Comparison of ENCODE assay signal across 10 mouse cellular contexts in the genomic region with DNA sequence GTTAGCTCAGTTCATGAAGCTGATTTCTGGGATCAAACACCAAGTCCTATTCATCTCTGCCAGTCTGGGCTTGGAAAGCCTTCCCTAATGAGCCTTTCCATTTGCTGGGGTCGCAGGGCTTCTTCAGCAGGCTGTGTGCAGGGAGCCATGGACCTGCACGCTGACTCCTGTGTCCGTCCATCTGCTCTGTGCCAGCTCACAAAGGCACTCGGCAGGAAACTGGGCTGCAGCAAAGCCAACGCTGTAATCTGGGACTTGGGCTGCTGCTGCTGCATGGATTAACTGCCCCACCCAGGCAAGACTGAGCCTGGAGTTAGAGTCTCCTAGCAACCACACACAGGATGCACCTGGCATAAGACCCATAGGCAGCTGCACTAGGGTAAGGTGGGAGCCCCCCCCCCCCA. TPM values are rescaled to one million over a fixed set of nuclear protein-coding genes. Genes with fewer than 3 reads are reported as not detected.
A peak's percentile ranks its signal among the peaks of the same experiment; 100 is the strongest.
DNase-seq lines count a peak whose midpoint lies in the region; ATAC-seq lines count a peak whose summit lies in the region.
"Had no signal": no experiment of that assay in that cellular context is flagged by ENCODE, and none has a peak within 500 bp of the region (broad histone marks: within the 10 kb centered on the region; RNA-seq: fewer than 3 reads in every experiment).

No protein-coding gene starts in this region.

- H3K4me1 ChIP-seq in hindbrain, embryonic 11.5 days (replicated peaks; ENCODE audit: control insufficient read depth, insufficient read depth, low read length): peaks cover 5% of the 10 kb centered on the region
- peaks cover 49% of the 10 kb centered on the region for H3K4me1 ChIP-seq in midbrain, embryonic 13.5 days (replicated peaks)

- H3K4me3 ChIP-seq in hindbrain, embryonic 11.5 days (ENCODE audit: low read depth, low read length): no peak overlapping the region
- H3K4me3 ChIP-seq in midbrain, embryonic 13.5 days (replicated peaks): no peak overlapping the region
- H3K4me3 ChIP-seq: liver, embryonic 15.5 days had no signal

- no peaks in the 10 kb centered on the region for H3K27me3 ChIP-seq in hindbrain, embryonic 11.5 days (ENCODE audit: control insufficient read depth, insufficient read depth, low read length)
- H3K27me3 ChIP-seq in midbrain, embryonic 13.5 days: no peaks in the 10 kb centered on the region; the same call in 1 of the 2 replicates
- H3K27me3 ChIP-seq: liver, embryonic 15.5 days had no signal

- no peak overlapping the region for H3K27ac ChIP-seq in hindbrain, embryonic 11.5 days (ENCODE audit: low read depth, low read length)
- peak overlapping the region; percentile 37 for H3K27ac ChIP-seq in midbrain, embryonic 13.5 days
- H3K27ac ChIP-seq: liver, embryonic 15.5 days had no signal

- ATAC-seq in hindbrain, embryonic 11.5 days (ENCODE audit: low FRiP score): 0 out of 2 replicates have a peak, but pooled peaks have one; percentile 28
- ATAC-seq in midbrain, embryonic 13.5 days: peak; percentile 55

- H3K4me2 ChIP-seq in hindbrain, embryonic 11.5 days (replicated peaks; ENCODE audit: low read depth, low read length): no peak overlapping the region
- H3K4me2 ChIP-seq in midbrain, embryonic 13.5 days (replicated peaks): 0 out of 2 replicates have a peak overlapping the region, but pooled peaks have one; percentile 1
- H3K4me2 ChIP-seq: liver, embryonic 15.5 days had no signal

- H3K9ac ChIP-seq in hindbrain, embryonic 11.5 days (ENCODE audit: low read depth, low read length): no peak overlapping the region
- 0 out of 2 replicates have a peak overlapping the region, but pooled peaks have one; percentile 16 for H3K9ac ChIP-seq in midbrain, embryonic 13.5 days (replicated peaks)
- H3K9ac ChIP-seq: liver, embryonic 15.5 days had no signal

- no peaks in the 10 kb centered on the region for H3K36me3 ChIP-seq in hindbrain, embryonic 11.5 days (ENCODE audit: control insufficient read depth, insufficient read depth, low read length)
- peaks cover 10% of the 10 kb centered on the region for H3K36me3 ChIP-seq in midbrain, embryonic 13.5 days

- no peaks in the 10 kb centered on the region for H3K9me3 ChIP-seq in hindbrain, embryonic 11.5 days (ENCODE audit: control insufficient read depth, low read length)
- H3K9me3 ChIP-seq in midbrain, embryonic 13.5 days: no peaks in the 10 kb centered on the region
- H3K9me3 ChIP-seq: liver, embryonic 15.5 days had no signal

- intact Hi-C loops in left cerebral cortex, postnatal 4 days (cut with DNase I): loop anchor here (5.0 kb wide), 2 partner anchors 58 to 143 kb away; a partner anchor contains a TSS
- intact Hi-C loops in left cerebral cortex, postnatal 25 days (cut with DNase I): loop anchor here (5.0 kb wide), 1 partner anchor 203 kb away; a partner anchor contains a TSS
- intact Hi-C loops in heart, postnatal 25 days (cut with DNase I): loop anchor here (5.0 kb wide), 1 partner anchor 203 kb away; a partner anchor contains a TSS

- DNase-seq in left cerebral cortex, postnatal 4 days: peak; percentile 46
- no peak for DNase-seq in left cerebral cortex, postnatal 25 days (ENCODE audit: low spot score in 2 of 2)
- DNase-seq in hindbrain, embryonic 11.5 days (ENCODE audit: low spot score): no peak
- DNase-seq in thymus, postnatal 14 days: peak; percentile 53
- DNase-seq in frontal cortex, adult 2 months (ENCODE audit: extremely low spot score in 1 of 2, low spot score in 1 of 2): no peak
- DNase-seq in kidney, postnatal 25 days: no peak
- no peak for DNase-seq in heart, postnatal 25 days (ENCODE audit: low spot score)
- DNase-seq: kidney, postnatal 14 days had no signal

- WGBS in hindbrain, embryonic 11.5 days: 28% methylated on average over 5 of the region's 5 CpGs
- WGBS in midbrain, embryonic 13.5 days: 7% methylated on average over 5 of the region's 5 CpGs

RNA-seq across cellular contexts. Expression of a gene that starts 16.2 kb away (rescaled TPM):
- 10 to 100 TPM; 52.1 to 58.1 TPM for total RNA-seq in left cerebral cortex, postnatal 4 days (2021)
- total RNA-seq in left cerebral cortex, postnatal 25 days (2021): 100 to 1,000 TPM; 138 to 144 TPM
- 16.3 and 21.7 TPM in 2 replicates for polyA plus RNA-seq in hindbrain, embryonic 11.5 days (2014; fragmentation: Nextera tagmentation; extraction: Ambion mirVana)
- 10.0 and 11.0 TPM in 2 replicates for polyA plus RNA-seq in midbrain, embryonic 13.5 days (2015; fragmentation: Nextera tagmentation; extraction: Ambion mirVana)
- polyA plus RNA-seq in frontal cortex, adult 2 months (2012; rRNA removed): 138 and 164 TPM in 2 replicates
- total RNA-seq in heart, postnatal 25 days (2021): 100 to 1,000 TPM; 263 to 280 TPM

RNA-seq across cellular contexts. Expression of a gene that starts 22.2 kb away (rescaled TPM):
- total RNA-seq in left cerebral cortex, postnatal 4 days (2021): 100 to 1,000 TPM; 147 to 151 TPM
- 100 to 1,000 TPM; 108 to 120 TPM for total RNA-seq in left cerebral cortex, postnatal 25 days (2021)
- 118 and 125 TPM in 2 replicates for polyA plus RNA-seq in hindbrain, embryonic 11.5 days (2014; fragmentation: Nextera tagmentation; extraction: Ambion mirVana)
- 165 and 170 TPM in 2 replicates for polyA plus RNA-seq in midbrain, embryonic 13.5 days (2015; fragmentation: Nextera tagmentation; extraction: Ambion mirVana)
- 181 and 209 TPM in 2 replicates for polyA plus RNA-seq in frontal cortex, adult 2 months (2012; rRNA removed)
- 10 to 100 TPM; 31.4 to 37.7 TPM for total RNA-seq in heart, postnatal 25 days (2021)

RNA-seq across cellular contexts. Expression of a gene that starts 48.8 kb away (rescaled TPM):
- 1 to 10 TPM in 1 of 2 experiments, under 1 TPM in 1; 0.70 to 1.4 TPM for total RNA-seq in left cerebral cortex, postnatal 4 days (2021)
- total RNA-seq in left cerebral cortex, postnatal 25 days (2021): 1 to 10 TPM; 2.0 to 2.9 TPM
- 0.57 and 0.94 TPM in 2 replicates for polyA plus RNA-seq in hindbrain, embryonic 11.5 days (2014; fragmentation: Nextera tagmentation; extraction: Ambion mirVana)
- 0.46 and 0.90 TPM in 2 replicates for polyA plus RNA-seq in midbrain, embryonic 13.5 days (2015; fragmentation: Nextera tagmentation; extraction: Ambion mirVana)
- 1.9 and 2.5 TPM in 2 replicates for polyA plus RNA-seq in frontal cortex, adult 2 months (2012; rRNA removed)
- total RNA-seq in heart, postnatal 25 days (2021): 1 to 10 TPM; 2.0 to 2.7 TPM

Comparison
In these comparisons a context has a peak if more than half of its experiments do, and no peak if none do; other contexts are left out.
1. DNase-seq: peak in left cerebral cortex, postnatal 4 days (single experiment) and thymus, postnatal 14 days (single experiment); none in left cerebral cortex, postnatal 25 days (0 of 2), hindbrain, embryonic 11.5 days (single experiment), frontal cortex, adult 2 months (0 of 2), kidney, postnatal 25 days (0 of 2) and heart, postnatal 25 days (single experiment).